ENCODE assay signal across 8 mouse cellular contexts in the genomic region with DNA sequence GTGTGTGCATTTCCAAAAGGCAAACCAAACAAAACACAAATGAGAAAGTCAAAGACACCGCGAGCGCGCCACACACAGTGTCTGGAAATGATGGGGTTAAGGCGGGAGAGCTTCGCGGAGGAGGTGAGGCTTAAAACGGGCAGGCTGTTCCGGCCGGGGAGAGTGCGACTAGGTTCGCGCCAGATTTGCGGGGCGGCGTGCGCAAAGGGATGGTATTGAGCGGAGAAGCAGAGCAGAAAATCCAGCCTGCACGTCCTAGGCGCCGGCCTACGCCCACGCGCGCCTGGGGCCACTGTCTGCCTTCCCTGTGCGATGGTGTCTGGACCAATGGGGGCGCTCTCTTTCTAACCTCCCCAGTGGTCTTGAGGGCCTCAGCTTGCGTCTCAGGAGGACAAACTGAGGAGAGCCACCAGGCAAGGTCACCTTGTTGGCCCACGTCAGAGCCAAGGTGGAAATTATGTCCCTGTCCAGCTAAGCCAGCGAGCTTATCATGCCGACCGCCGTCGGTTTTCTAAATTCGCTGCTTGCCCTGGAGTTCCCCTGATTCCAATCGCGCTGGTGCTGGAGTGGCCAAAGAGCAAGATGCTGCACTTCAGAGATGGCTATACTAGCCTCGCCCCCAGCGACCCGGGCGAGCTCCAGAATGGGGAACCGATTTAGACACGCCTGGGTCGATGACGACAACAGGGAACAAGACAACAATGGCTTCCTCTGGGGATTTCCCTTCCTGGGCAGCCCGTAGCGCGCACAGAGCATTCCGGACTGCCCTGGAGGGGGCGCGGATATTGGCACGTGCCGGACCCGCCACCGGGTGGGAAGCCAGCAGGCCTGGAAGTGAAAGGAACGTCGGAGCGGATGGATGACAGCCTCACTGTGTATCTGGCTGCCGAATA. TPM values are rescaled to one million over a fixed set of nuclear protein-coding genes. Genes with fewer than 3 reads are reported as not detected.
DNase-seq lines count a peak whose midpoint lies in the region; ATAC-seq and TF ChIP-seq lines count a peak whose summit lies in the region.

No protein-coding gene starts in this region.

- no peak overlapping the region for H3K27ac ChIP-seq in heart, embryonic 12.5 days (ENCODE audit: poor library complexity, severe bottlenecking)
- no peak overlapping the region for H3K27ac ChIP-seq in neural tube, embryonic 11.5 days (ENCODE audit: low read depth, low read length)

- WGBS in heart, embryonic 12.5 days: under 1% methylated on average over 59 of the region's 59 CpGs
- WGBS in lung, adult 2 months: under 1% methylated on average over 59 of the region's 59 CpGs
- WGBS in neural tube, embryonic 11.5 days: under 1% methylated on average over 59 of the region's 59 CpGs

- H3K27me3 ChIP-seq in heart, embryonic 12.5 days (replicated peaks): peaks cover 97% of the 10 kb centered on the region
- H3K27me3 ChIP-seq in neural tube, embryonic 11.5 days (ENCODE audit: control insufficient read depth, insufficient read depth, low read length): peaks cover 70% of the 10 kb centered on the region

- peak overlapping the region; percentile 71 for H3K4me2 ChIP-seq in heart, embryonic 12.5 days
- H3K4me2 ChIP-seq in neural tube, embryonic 11.5 days (ENCODE audit: low read depth): peak overlapping the region; percentile 6

- peak; percentile 49 for DNase-seq in gastrocnemius, adult 18-20 months (ENCODE audit: low spot score)
- no peak for DNase-seq in gastrocnemius, adult 8-10 months (ENCODE audit: low spot score in 2 of 2)
- peak; percentile 60 for DNase-seq in embryo, embryonic 11 days
- DNase-seq in kidney, adult 9 months: peak; percentile 44
- peak; percentile 59 for DNase-seq in lung, adult 2 months
- peak; percentile 40 for DNase-seq in neural tube, embryonic 11.5 days (ENCODE audit: low spot score)
- DNase-seq in thymus, postnatal 10 days (ENCODE audit: low spot score in 2 of 2): peak; percentile 12 to 23

- no peak for TF ChIP-seq CTCF in lung, adult 2 months (IDR thresholded peaks at IDR 0.05; ENCODE audit: insufficient read depth, low read length)

- no peak for TF ChIP-seq POLR2A in lung, adult 2 months (IDR thresholded peaks at IDR 0.05; ENCODE audit: borderline replicate concordance, extremely low read depth, low read depth, low read length)

- peak overlapping the region; percentile 45 for H3K4me3 ChIP-seq in heart, embryonic 12.5 days
- peak overlapping the region; percentile 15 for H3K4me3 ChIP-seq in lung, adult 2 months (replicated peaks; ENCODE audit: extremely low read depth, low read depth, low read length)
- peak overlapping the region; percentile 7; the same call in 1 of the 2 replicates for H3K4me3 ChIP-seq in neural tube, embryonic 11.5 days (ENCODE audit: low read depth, low read length)

- no peaks in the 10 kb centered on the region for H3K9me3 ChIP-seq in heart, embryonic 12.5 days (replicated peaks)
- no peaks in the 10 kb centered on the region for H3K9me3 ChIP-seq in neural tube, embryonic 11.5 days (ENCODE audit: control insufficient read depth, low read length)

- H3K4me1 ChIP-seq in heart, embryonic 12.5 days (replicated peaks): peaks cover 33% of the 10 kb centered on the region
- H3K4me1 ChIP-seq in lung, adult 2 months (ENCODE audit: control insufficient read depth, insufficient read depth, low read length): peaks cover 4% of the 10 kb centered on the region; the same call in 1 of the 2 replicates
- peaks cover 15% of the 10 kb centered on the region for H3K4me1 ChIP-seq in neural tube, embryonic 11.5 days (ENCODE audit: control insufficient read depth, insufficient read depth, low read length)

- no peak; the same call in 1 of the 2 replicates for ATAC-seq in heart, embryonic 12.5 days (ENCODE audit: insufficient number of reproducible peaks, low FRiP score)
- 0 out of 2 replicates have a peak, but pooled peaks have one; percentile 29 for ATAC-seq in neural tube, embryonic 11.5 days (ENCODE audit: insufficient read depth, low FRiP score, low TSS enrichment)

- H3K36me3 ChIP-seq in heart, embryonic 12.5 days: no peaks in the 10 kb centered on the region
- no peaks in the 10 kb centered on the region for H3K36me3 ChIP-seq in neural tube, embryonic 11.5 days (ENCODE audit: control insufficient read depth, insufficient read depth, low read length)

- H3K9ac ChIP-seq in heart, embryonic 12.5 days: peak overlapping the region; percentile 48; the same call in 1 of the 2 replicates
- H3K9ac ChIP-seq in neural tube, embryonic 11.5 days (ENCODE audit: low read length): no peak overlapping the region

RNA-seq across cellular contexts. Expression of gene Dnajc5g, which starts 11.0 kb away (rescaled TPM):
- total RNA-seq in gastrocnemius, adult 18-20 months (2021): not detected
- total RNA-seq in gastrocnemius, adult 8-10 months (2022): not detected
- polyA plus RNA-seq in heart, embryonic 12.5 days (2016; fragmentation: Nextera tagmentation; extraction: Ambion mirVana): not detected in 2 replicates
- polyA plus RNA-seq in lung, adult 2 months (2012; rRNA removed): not detected in 2 replicates
- not detected in 2 replicates for polyA plus RNA-seq in neural tube, embryonic 11.5 days (2014; fragmentation: Nextera tagmentation; extraction: Ambion mirVana)

RNA-seq across cellular contexts. Expression of gene Slc30a3, which starts 13.0 kb away (rescaled TPM):
- under 1 TPM in 1 of 2 experiments, not detected in 1; 0.09 TPM for total RNA-seq in gastrocnemius, adult 18-20 months (2021)
- total RNA-seq in gastrocnemius, adult 8-10 months (2022): under 1 TPM in 2 of 4 experiments, not detected in 2; 0.18 to 0.24 TPM
- 0.39 and 0.47 TPM in 2 replicates for polyA plus RNA-seq in heart, embryonic 12.5 days (2016; fragmentation: Nextera tagmentation; extraction: Ambion mirVana)
- polyA plus RNA-seq in lung, adult 2 months (2012; rRNA removed): 0.10 TPM in 1 of 2 replicates, not detected in the other
- polyA plus RNA-seq in neural tube, embryonic 11.5 days (2014; fragmentation: Nextera tagmentation; extraction: Ambion mirVana): 8.1 and 9.2 TPM in 2 replicates

RNA-seq across cellular contexts. Expression of gene Trim54, which starts 21.5 kb away (rescaled TPM):
- 100 to 1,000 TPM; 438 to 512 TPM for total RNA-seq in gastrocnemius, adult 18-20 months (2021)
- total RNA-seq in gastrocnemius, adult 8-10 months (2022): 100 to 1,000 TPM; 420 to 527 (median 441) TPM
- 12.8 and 12.9 TPM in 2 replicates for polyA plus RNA-seq in heart, embryonic 12.5 days (2016; fragmentation: Nextera tagmentation; extraction: Ambion mirVana)
- 3.8 and 14.9 TPM in 2 replicates for polyA plus RNA-seq in lung, adult 2 months (2012; rRNA removed)
- polyA plus RNA-seq in neural tube, embryonic 11.5 days (2014; fragmentation: Nextera tagmentation; extraction: Ambion mirVana): 0.45 and 0.81 TPM in 2 replicates

RNA-seq across cellular contexts. Expression of gene Cad, which starts 40.5 kb away (rescaled TPM):
- total RNA-seq in gastrocnemius, adult 18-20 months (2021): 10 to 100 TPM; 21.0 to 24.9 TPM
- total RNA-seq in gastrocnemius, adult 8-10 months (2022): 10 to 100 TPM; 25.5 to 30.8 (median 27.9) TPM
- 38.4 and 39.2 TPM in 2 replicates for polyA plus RNA-seq in heart, embryonic 12.5 days (2016; fragmentation: Nextera tagmentation; extraction: Ambion mirVana)
- polyA plus RNA-seq in lung, adult 2 months (2012; rRNA removed): 27.6 and 28.6 TPM in 2 replicates
- 27.9 and 28.2 TPM in 2 replicates for polyA plus RNA-seq in neural tube, embryonic 11.5 days (2014; fragmentation: Nextera tagmentation; extraction: Ambion mirVana)

RNA-seq across cellular contexts. Expression of gene Ucn, which starts 43.6 kb away (rescaled TPM):
- not detected for total RNA-seq in gastrocnemius, adult 18-20 months (2021)
- not detected for total RNA-seq in gastrocnemius, adult 8-10 months (2022)
- polyA plus RNA-seq in heart, embryonic 12.5 days (2016; fragmentation: Nextera tagmentation; extraction: Ambion mirVana): 0.38 TPM in 1 of 2 replicates, not detected in the other
- not detected in 2 replicates for polyA plus RNA-seq in lung, adult 2 months (2012; rRNA removed)
- not detected in 2 replicates for polyA plus RNA-seq in neural tube, embryonic 11.5 days (2014; fragmentation: Nextera tagmentation; extraction: Ambion mirVana)

Comparison
In these comparisons a context has a peak if more than half of its experiments do, and no peak if none do; other contexts are left out.
1. DNase-seq: peak in gastrocnemius, adult 18-20 months (single experiment), embryo, embryonic 11 days (single experiment), kidney, adult 9 months (single experiment), lung, adult 2 months (single experiment), neural tube, embryonic 11.5 days (single experiment) and thymus, postnatal 10 days (2 of 2); none in gastrocnemius, adult 8-10 months (0 of 2).
2. Peak in every context shown above with its lines, with median percentiles within 50 percentile points of each other: H3K4me3 ChIP-seq.